Mouse (Mus musculus) ES-E14 (cell line): ENCODE measurements around the gene Aldh9a1.

Experiments
- CHD2 ChIP-seq: IDR thresholded peaks from 2 replicates; pipeline ENCODE4 v1.6.1; 2014; ENCODE audit warnings: mild to moderate bottlenecking, low read depth, low read length, inconsistent platforms
- ZC3H11A ChIP-seq: IDR thresholded peaks from 2 replicates; pipeline ENCODE4 v1.6.1; 2012; ENCODE audit warnings: low read depth, mild to moderate bottlenecking, inconsistent platforms, low read length, borderline replicate concordance
- ZNF384 ChIP-seq: IDR thresholded peaks from 2 replicates; pipeline ENCODE4 v1.6.1; 2012; ENCODE audit warnings: low read depth, low read length, inconsistent platforms

DNA sequence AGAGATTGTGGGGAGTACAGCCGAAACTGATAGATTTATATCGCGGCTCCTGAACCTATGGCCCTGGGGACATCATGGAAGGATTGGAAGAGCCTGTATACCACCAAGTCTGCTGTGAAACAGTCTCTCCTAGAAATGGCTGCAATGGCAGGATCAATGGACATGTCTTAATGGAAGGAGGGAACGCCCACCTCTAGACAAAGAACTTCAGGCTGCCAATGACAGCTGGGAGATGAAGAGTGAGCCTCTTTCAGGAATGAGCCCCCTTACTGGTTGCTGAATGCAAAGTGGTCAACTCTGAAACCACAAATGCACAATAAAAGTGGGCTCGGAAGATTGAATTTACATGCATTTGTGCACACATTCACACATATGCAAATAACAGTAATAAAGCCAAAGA is 33.0 kb downstream of the Aldh9a1 start:
- no peak for TF ChIP-seq ZC3H11A
- no peak for TF ChIP-seq ZNF384
- TF ChIP-seq CHD2, result no peak
